Mouse (Mus musculus) B cell, adult 2 months (primary cell): ENCODE results near the gene Ints7.

ENCODE experiments used
- DNase-seq, 2 experiments: peaks; one replicate each; pipeline ENCODE4 v3.0.0; 2022

Gene Ints7

DNA sequence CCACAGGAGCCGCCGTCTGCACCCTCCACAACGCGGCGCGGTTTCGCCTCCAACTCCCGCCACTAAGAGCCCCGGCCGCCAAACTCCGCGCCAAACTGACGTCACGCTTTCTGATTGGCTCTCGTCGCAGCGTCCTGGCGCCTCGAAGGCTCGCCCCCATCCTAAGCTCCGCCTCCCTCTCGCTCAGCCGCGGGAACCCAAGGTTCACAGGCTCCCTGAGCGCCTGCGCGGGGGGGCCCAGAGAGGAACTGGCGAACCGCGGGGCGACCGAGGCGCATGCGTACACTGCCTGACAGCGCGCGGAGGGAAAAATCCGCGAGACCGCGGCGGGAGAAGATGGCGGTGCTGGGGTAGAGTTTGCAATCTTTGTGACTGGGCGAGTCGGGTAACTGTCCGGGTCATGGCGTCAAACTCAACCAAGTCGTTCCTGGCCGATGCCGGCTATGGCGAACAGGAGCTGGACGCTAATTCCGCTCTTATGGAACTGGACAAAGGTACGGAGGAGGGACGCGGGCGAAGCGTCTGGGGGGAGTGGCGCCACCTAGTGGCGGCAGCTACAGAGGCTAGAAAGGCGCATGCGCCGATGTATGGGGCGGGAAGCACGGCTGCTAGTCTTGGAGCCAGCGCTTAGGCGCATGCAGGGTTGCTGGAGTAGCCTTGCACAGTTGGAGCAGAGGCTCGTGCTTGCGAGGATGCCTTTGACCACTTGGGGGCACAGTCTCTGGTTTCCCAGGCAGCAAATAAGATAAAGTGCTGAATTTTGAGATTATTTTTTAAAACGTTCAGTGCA, at the start of gene Ints7, which contains the start of gene Dtl:
Gene Ints7 (plus strand): TSS at position 179 of the 790 bp plus-strand sequence.
Gene Dtl (minus strand): TSS at position 87 of the 790 bp plus-strand sequence.
- DNase-seq: peak; percentile 99

GRCm38 (mm10) chr1:191527089-191527488, 48.3 kb upstream of the Ints7 start:
- no peak for DNase-seq

- DNase-seq: no peak
Observed at GRCm38 (mm10) chr1:191527921-191528612, 47.4 kb upstream of the Ints7 start.

DNA sequence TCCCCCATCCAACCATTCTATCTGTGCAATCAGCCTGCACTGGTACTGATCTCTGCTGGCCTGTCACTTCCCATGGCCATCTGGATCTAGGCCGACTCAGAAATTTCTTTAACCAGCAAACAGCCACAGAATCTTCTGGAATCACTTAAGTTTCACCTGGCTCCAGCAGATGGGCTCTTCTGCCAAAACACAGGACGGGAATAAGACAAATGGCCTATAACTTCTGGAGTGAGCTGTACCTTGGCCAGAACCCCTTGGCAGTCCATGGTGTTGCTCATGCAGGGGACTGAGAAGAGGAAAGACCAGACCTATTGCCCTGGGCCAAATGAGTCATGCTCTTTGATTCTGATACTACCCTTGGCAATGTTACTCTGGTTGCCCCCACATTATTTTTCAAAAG, 46.0 kb upstream of the Ints7 start:
- no peak for DNase-seq

GRCm38 (mm10) chr1:191531023-191531422, 44.4 kb upstream of the Ints7 start:
- no peak for DNase-seq

DNA sequence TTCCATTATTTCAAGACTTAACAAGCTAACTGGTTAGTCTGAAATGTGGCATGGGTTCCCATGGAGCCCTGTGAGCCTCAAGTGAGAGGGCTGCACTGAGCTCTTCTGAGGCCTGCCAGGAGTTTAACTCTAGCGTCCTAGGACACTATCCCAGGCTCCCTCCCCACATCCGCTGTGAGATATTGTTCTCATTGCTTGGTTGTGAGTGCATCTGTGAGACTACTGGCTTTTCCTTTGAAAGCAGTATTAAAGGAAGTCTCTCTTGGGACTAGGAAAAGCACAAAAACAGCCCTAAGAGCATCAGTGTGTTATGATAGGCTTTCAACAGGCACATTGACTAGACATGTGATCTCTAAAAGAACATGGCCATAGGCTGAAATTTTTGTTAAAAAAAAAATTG, 40.5 kb upstream of the Ints7 start:
- no peak for DNase-seq

DNA sequence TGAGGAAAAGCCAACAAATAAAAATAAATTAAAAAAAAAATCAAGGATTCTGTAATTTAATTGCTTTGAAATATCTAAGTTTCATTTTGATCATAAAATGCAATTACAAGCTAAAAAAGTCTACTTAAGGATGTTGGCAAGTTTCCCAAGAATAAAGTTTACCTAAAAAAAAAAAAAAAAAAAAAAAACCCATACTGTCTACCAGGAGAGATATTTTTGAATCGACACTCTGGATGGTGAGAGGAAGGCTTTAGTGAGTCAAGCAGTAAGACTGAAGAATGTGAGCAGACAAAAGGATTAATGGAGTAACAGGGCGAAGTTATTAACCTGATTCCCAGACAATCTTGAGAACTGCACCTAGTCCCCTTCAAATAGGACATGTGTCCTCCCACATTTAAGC, 35.1 kb upstream of the Ints7 start:
- DNase-seq: no peak

GRCm38 (mm10) chr1:191541014-191541413, 34.4 kb upstream of the Ints7 start:
- no peak for DNase-seq

DNA sequence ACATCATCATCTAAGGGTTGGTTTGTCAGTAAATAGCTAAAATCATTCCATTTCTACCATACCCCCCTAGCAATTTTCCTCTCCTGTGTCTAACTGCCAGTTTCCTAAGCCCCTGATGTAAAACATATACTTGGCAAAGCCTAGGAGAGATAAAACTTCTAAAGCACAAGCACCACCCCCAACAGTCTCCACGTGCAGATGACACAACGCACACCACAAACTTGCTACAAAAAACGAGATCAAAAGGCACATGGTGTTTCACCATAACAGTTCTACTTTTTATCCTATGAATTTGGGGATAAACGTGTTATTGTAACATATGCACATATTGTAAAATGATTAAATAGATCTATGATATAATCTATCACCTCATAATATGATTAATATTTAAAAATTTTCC, 33.8 kb upstream of the Ints7 start:
- no peak for DNase-seq

GRCm38 (mm10) chr1:191543747-191544146, 31.7 kb upstream of the Ints7 start:
- no peak for DNase-seq

- no peak for DNase-seq
Observed at GRCm38 (mm10) chr1:191550786-191551185, 24.6 kb upstream of the Ints7 start.

GRCm38 (mm10) chr1:191557109-191557508, 18.3 kb upstream of the Ints7 start:
- no peak for DNase-seq

DNA sequence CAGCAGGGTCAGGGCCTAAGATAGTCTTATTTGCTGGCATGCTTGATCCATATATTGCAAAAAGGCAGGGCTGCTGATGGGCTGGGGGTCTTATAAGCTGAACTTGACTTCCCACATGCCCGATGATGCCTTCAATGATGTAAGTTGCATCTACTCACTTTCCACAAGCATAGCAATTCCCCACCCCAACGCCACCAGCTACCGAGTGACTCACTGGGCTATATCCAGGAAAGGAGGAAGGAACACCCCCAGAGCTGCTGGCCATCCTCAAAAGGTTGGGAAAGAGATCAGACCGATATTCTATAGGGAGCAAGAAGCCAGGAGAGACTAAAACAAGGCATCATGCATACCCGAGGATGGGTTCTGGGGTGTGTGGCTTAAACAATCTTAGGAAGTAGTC, 15.7 kb upstream of the Ints7 start:
- DNase-seq: no peak

DNA sequence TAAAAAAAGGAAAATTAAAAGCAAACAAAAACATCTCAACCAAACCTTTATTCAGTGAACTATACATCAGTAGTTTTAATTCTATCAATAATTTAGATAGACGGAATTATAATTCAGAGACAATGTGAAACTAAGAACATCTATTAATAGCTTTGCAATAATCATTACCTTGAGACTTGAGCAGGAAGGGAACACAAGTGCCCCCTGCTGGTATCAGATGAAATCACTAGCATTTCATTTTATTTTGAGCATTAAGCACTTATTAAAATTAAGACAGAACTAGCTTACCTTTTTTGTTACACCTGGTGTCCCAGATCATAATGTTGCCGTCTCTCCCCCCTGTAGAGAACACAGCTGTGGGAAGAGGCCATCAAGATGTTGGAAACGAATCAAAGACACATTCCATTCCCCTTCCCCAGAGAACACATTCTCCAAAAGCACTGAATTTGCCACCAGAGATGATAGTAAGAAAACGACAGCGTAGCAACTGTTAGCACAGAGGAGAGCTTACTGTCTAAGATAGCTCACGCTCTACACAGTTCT, 12.5 kb upstream of the Ints7 start:
- peak; percentile 66 to 74 for DNase-seq

- peak in 1 of 2 experiments; percentile 11 for DNase-seq
Observed at GRCm38 (mm10) chr1:191567859-191568258, 7.6 kb upstream of the Ints7 start.

- DNase-seq: no peak
Observed at GRCm38 (mm10) chr1:191569625-191570024, 5.8 kb upstream of the Ints7 start.

- DNase-seq: no peak
Observed at GRCm38 (mm10) chr1:191570415-191570814, 5.0 kb upstream of the Ints7 start.

DNA sequence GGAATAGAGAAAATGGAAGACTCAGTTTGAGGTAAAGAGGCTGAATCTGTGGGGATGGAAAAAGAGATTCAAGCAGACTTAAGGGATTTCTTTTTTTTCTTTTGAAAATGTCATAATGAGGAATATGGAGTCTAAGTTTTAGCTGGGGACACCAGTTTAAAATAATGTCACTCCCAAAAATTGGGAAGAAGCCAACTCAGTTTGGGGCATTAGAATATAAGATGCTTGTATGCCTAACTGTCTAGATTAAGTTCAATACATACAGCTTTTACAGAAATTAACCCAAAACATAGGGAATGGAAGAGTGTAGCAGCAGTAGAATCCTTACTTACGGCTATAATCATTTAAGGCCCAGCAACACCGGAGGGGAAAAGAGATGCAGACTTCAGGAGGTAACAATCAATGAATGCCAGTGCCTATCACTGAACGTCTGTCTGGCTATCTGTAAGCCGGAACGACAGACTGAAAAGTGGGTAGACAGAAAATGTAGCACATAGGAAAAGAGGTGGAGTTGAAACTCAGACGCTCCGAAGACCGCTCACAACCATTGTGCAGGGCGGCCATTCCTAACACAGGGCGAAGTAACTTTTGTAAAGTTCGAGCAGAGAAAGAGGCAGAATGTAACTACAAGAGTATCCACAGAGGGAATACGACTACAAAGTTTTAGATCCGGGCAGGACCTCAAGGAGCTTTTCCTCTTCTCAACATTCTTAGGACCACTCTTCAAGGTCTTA, 1.4 kb upstream of the Ints7 start:
- peak; percentile 4 to 9 for DNase-seq

DNA sequence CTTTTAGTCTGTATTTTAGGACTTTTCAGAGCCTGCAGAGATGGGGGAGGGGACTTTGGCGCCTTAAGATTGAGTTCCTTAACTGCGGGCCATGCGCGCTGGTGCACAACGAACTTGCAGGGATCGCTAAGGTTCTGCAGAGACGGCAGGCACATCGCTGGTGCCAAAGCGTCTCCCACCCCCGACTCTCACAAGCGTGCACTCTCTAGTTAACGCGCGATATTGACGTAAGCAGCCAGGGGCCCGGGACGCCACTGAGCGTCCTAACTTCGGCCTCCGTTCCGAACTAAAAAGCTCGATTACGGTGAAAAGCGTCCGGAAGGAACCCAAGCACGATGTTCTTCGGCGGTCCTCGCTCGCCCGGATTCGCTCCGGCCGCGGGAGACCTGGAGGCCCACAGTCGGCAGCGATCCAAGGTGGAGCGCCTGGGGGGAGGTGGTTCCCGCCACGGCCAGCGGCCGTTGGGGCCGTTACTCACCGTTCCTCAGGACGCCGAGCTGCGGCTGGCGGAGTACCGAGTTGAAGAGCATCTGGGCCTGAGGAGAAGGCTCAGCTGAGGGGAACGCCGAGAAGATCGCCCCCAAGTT, 472 bp upstream of the Ints7 start:
- peak in 1 of 2 experiments; percentile 54 for DNase-seq

DNA sequence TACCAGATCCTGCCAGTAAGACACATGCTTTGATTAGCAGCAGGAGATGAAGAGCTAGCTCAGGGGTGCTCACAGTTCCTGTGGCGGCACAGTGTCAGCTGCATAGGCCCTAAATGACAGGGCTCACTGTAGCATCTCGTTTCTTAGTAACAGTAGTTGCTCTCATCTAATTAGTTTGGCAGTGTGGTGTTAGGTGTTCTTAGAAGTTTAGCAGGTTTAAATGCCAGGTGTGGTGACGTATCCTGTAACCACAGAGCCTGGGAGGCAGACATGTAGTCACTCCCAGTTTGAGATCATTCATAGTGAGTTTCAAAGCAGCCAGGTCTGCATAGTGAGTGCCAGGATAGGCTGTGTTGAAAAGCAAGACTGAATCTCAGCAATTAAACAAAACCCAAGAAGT, 4.1 kb downstream of the Ints7 start:
- no peak for DNase-seq

- no peak for DNase-seq
Observed at GRCm38 (mm10) chr1:191581641-191582040, 6.2 kb downstream of the Ints7 start.

- no peak for DNase-seq
Observed at GRCm38 (mm10) chr1:191583836-191584235, 8.4 kb downstream of the Ints7 start.

DNA sequence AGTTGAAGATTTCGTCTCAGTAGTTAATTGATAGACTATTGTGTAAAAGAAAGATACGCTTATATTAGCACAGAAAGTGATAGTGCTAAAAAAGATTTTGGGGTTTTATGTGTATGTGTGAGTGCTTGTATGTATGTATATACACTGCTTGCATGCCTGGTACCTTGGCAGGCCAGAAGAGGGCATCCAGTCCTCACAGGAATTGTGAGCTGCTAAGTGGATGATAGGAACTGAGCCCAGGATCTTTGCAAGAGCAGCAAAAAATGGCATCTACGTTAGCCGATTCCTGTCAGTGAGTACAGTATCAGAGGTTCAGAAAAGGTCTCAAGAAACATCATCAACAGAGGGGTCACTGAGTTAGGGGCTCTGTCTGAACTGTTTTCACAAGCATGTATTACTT, 9.0 kb downstream of the Ints7 start:
- DNase-seq: no peak
